Mouse (Mus musculus) Patski (cell line): ENCODE measurements around the gene 9330161L09Rik. TPM values are rescaled to one million over a fixed set of nuclear protein-coding genes. Genes with fewer than 3 reads are reported as not detected.

Source experiments
- ATAC-seq: fragments of 100-300 bp; one replicate; pipeline ENCODE4 v1.8.0; 2021
- CTCF ChIA-PET: fragments of 350-600 bp; sonication (Branson Sonifier 250); formaldehyde crosslinking; loops from one replicate; lab custom pipeline; 2022; ENCODE audit warnings: inconsistent platforms; lab: Charles Lee
- POLR2A ChIA-PET: fragments of 350-600 bp; sonication (Branson Sonifier 250); formaldehyde crosslinking; loops from one replicate; lab custom pipeline; 2022; ENCODE audit warnings: antibody characterized with exemption, inconsistent platforms; lab: Charles Lee
- DNase-seq: peaks from one replicate; pipeline ENCODE4 v3.0.0-alpha.2; 2011; ENCODE audit warnings: low read depth, low spot score
- H3K27me3 ChIP-seq: fragments of 371-371 bp; one replicate; pipeline ENCODE4 v1.5.1; 2021
- CTCF ChIP-seq: fragments of 100-300 bp; IDR thresholded peaks from one replicate; pipeline ENCODE4 v1.5.1; 2021
- in situ Hi-C: fragments of 300-500 bp; cut with MboI; formaldehyde crosslinking; loops from 3 replicates; pipeline ENCODE4 v1.11.1; 2018; ENCODE audit warnings: low pct_unique_long_range_greater_than_20kb, mixed read lengths
- polyA plus RNA-seq: library from polyadenylated mRNA; unstranded; gene quantifications from one replicate; pipeline ENCODE4 v1.2.3, GENCODE M21; 2021

Gene 9330161L09Rik
- polyA plus RNA-seq, 1 experiment from 2014 or later: 2.0 TPM

DNA sequence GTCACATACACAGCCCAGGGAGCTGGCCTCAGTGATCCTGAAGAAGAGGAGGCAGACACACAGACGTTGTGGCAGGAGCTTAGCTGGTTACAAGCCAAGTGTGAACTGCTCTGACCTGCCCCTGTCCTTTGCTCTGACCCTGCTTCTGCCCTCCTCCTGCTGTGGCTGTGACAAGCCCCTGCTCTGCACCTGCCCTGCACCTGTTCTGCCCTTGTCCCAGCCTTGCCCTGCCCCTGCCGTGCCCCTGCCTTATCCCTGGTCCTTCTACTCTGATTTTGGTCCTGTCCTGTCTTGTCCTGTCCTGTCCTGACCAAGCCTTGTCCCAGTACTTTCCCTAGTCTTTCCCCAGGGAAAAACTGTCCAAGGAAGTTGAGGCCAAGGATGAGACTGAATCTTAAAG lies 38.8 kb downstream of the 9330161L09Rik start:
- in situ Hi-C loops: no loop called here
- TF ChIP-seq CTCF: no peak
- no peak for DNase-seq
- H3K27me3 ChIP-seq: peaks cover 29% of the 10 kb centered on the region
- no peak for ATAC-seq
- ChIA-PET POLR2A (no interaction called here), CTCF (interaction anchor here (1.4 to 2.0 kb wide), 5 partner anchors 8 to 62 kb away, joined by 4 to 11 read pairs (median 4); no protein-coding TSS in a partner anchor)

GRCm38 (mm10) chr12:103368326-103368669 lies 39.3 kb downstream of the 9330161L09Rik start:
- no peak for DNase-seq
- peaks cover 29% of the 10 kb centered on the region for H3K27me3 ChIP-seq
- ChIA-PET POLR2A (no interaction called here), CTCF (interaction anchor here (1.1 to 2.0 kb wide), 6 partner anchors 8 to 225 kb away, joined by 4 to 11 read pairs (median 4); no protein-coding TSS in a partner anchor)
- ATAC-seq: no peak
- TF ChIP-seq CTCF: no peak
- in situ Hi-C loops: no loop called here

GRCm38 (mm10) chr12:103367620-103368325 lies 39.8 kb downstream of the 9330161L09Rik start:
- POLR2A ChIA-PET: no interaction called here
- DNase-seq (no peak), ATAC-seq (peak; percentile 86)
- in situ Hi-C loops: no loop called here
- H3K27me3 ChIP-seq: peaks cover 29% of the 10 kb centered on the region
- peak; percentile 89 for TF ChIP-seq CTCF
- CTCF ChIA-PET: interaction anchor here (0.7 to 2.0 kb wide), 8 partner anchors 8 to 227 kb away, joined by 3 to 11 read pairs (median 4); no protein-coding TSS in a partner anchor

DNA sequence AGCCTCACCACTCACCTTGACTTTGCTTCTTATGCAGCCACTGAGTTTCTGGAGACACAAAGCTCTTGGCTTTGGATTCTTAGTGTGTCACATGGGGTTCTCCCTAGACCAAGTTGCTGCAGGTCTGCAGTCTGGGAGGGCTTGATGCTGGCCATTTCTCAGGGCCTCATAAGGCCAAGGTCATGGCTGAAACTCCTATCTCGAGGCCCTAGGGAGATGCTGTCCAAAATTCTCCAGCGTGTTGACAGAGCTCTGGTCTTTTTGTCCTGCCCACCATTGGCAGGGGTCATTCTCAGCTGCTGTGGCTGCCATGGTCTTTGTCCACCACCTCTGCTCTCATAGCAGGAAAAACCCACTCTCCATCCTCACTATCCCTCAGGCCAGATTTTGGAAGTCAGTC lies 40.4 kb downstream of the 9330161L09Rik start:
- no peak for ATAC-seq
- DNase-seq: no peak
- H3K27me3 ChIP-seq: peaks cover 33% of the 10 kb centered on the region
- in situ Hi-C loops: no loop called here
- no peak for TF ChIP-seq CTCF
- POLR2A ChIA-PET: no interaction called here
- CTCF ChIA-PET: interaction anchor here (0.7 to 2.0 kb wide), 5 partner anchors 8 to 226 kb away, joined by 3 to 11 read pairs (median 4); no protein-coding TSS in a partner anchor

- in situ Hi-C loops: no loop called here
- no peak for TF ChIP-seq CTCF
- H3K27me3 ChIP-seq: peaks cover 38% of the 10 kb centered on the region
- ATAC-seq: no peak
- ChIA-PET CTCF (interaction anchor here (1.4 kb wide), 1 partner anchor 28 kb away, joined by 3 read pairs; no protein-coding TSS in a partner anchor), POLR2A (no interaction called here)
- DNase-seq: no peak
Observed at GRCm38 (mm10) chr12:103362336-103362735, 45.3 kb downstream of the 9330161L09Rik start.

- in situ Hi-C loops: no loop called here
- TF ChIP-seq CTCF: no peak
- H3K27me3 ChIP-seq: peaks cover 36% of the 10 kb centered on the region
- ATAC-seq (no peak), DNase-seq (no peak)
- POLR2A ChIA-PET: no interaction called here
- CTCF ChIA-PET: interaction anchor here (1.4 kb wide), 1 partner anchor 28 kb away, joined by 3 read pairs; no protein-coding TSS in a partner anchor
Observed at GRCm38 (mm10) chr12:103361539-103362307, 45.9 kb downstream of the 9330161L09Rik start.

DNA sequence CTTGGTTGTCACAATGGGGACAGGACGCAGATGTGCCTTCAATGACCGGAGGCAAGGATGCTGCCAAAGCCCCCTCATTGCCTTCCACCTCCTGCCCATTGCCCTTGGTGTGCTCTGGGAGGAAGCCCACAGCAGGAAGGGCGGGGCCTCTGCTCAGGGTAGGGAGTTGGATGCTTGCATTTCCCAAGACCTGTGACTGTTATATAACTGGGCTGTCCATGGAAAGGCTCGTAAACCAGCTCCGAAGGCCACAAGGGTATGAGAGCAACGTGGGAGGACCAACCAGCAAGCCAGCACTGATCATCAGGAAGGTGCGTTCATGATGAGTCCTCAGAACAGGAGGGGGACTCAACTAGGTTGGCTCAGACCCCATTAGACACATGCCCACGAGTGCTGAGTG lies 46.8 kb downstream of the 9330161L09Rik start:
- TF ChIP-seq CTCF: no peak
- in situ Hi-C loops: no loop called here
- POLR2A ChIA-PET: no interaction called here

GRCm38 (mm10) chr12:103358951-103359801 lies 48.4 kb downstream of the 9330161L09Rik start:
- POLR2A ChIA-PET: no interaction called here
- no peak for ATAC-seq

More for the DNA sequence above, 46.8 kb downstream of the 9330161L09Rik start:
- no peak for DNase-seq
- peaks cover 32% of the 10 kb centered on the region for H3K27me3 ChIP-seq
- ATAC-seq: no peak
- CTCF ChIA-PET: interaction anchor here (1.4 kb wide), 1 partner anchor 27 kb away, joined by 3 read pairs; no protein-coding TSS in a partner anchor

GRCm38 (mm10) chr12:103358216-103358615 lies 49.4 kb downstream of the 9330161L09Rik start:
- H3K27me3 ChIP-seq: peaks cover 31% of the 10 kb centered on the region
- DNase-seq: no peak
- ChIA-PET POLR2A (no interaction called here), CTCF (interaction anchor here (1.3 kb wide), 1 partner anchor 13 kb away, joined by 3 read pairs; no protein-coding TSS in a partner anchor)
- in situ Hi-C loops: no loop called here
- no peak for ATAC-seq
- TF ChIP-seq CTCF: no peak

More at GRCm38 (mm10) chr12:103358951-103359801, 48.4 kb downstream of the 9330161L09Rik start:
- in situ Hi-C loops: no loop called here
- CTCF ChIA-PET: interaction anchor here (1.0 to 1.3 kb wide), 2 partner anchors 9 to 12 kb away, joined by 3 to 4 read pairs; no protein-coding TSS in a partner anchor
- no peak for TF ChIP-seq CTCF
- DNase-seq: no peak
- H3K27me3 ChIP-seq: peaks cover 31% of the 10 kb centered on the region

Other genes with a start within 250 kb of the 9330161L09Rik start
- gene Prima1, start 165.7 kb downstream of the 9330161L09Rik start, polyA plus RNA-seq: 0.28 TPM
- not detected for gene Fam181a, start 96.8 kb downstream of the 9330161L09Rik start, polyA plus RNA-seq
- gene Asb2, start 51.8 kb downstream of the 9330161L09Rik start, polyA plus RNA-seq: 0.04 TPM
- gene Otub2, start 19.1 kb downstream of the 9330161L09Rik start, polyA plus RNA-seq: 7.6 TPM
- 71.3 TPM for gene Ddx24, start 18.0 kb upstream of the 9330161L09Rik start, polyA plus RNA-seq
- 83.4 TPM for gene Ifi27, start 26.4 kb upstream of the 9330161L09Rik start, polyA plus RNA-seq
- gene Ifi27l2a, start 35.9 kb upstream of the 9330161L09Rik start, polyA plus RNA-seq: 3.2 TPM
- not detected for gene Ifi27l2b, start 49.4 kb upstream of the 9330161L09Rik start, polyA plus RNA-seq
- 10.6 TPM for gene Ppp4r4, start 124.5 kb upstream of the 9330161L09Rik start, polyA plus RNA-seq
- gene Serpina10, start 223.6 kb upstream of the 9330161L09Rik start, polyA plus RNA-seq: 109 TPM
- 46.6 TPM for gene Serpina6, start 249.4 kb upstream of the 9330161L09Rik start, polyA plus RNA-seq